Mouse (Mus musculus) gastrocnemius, postnatal 4 days (tissue): ENCODE data around the gene Zc3h18. TPM values are rescaled to one million over a fixed set of nuclear protein-coding genes. Genes with fewer than 3 reads are reported as not detected.

ENCODE experiments used
- DNase-seq, 2 experiments: peaks; one replicate each; pipeline ENCODE4 v3.0.0; 2021 to 2022; ENCODE audit warnings: low spot score in 2 of 2, mixed read lengths in 2 of 2
- total RNA-seq, 2 experiments: library from RNA; stranded (reverse); gene quantifications; 2 replicates each; pipeline ENCODE4 v1.2.3; 2021

Gene Zc3h18
- total RNA-seq, 2 experiments from 2014 or later, result 37.2 to 42.8 TPM

DNA sequence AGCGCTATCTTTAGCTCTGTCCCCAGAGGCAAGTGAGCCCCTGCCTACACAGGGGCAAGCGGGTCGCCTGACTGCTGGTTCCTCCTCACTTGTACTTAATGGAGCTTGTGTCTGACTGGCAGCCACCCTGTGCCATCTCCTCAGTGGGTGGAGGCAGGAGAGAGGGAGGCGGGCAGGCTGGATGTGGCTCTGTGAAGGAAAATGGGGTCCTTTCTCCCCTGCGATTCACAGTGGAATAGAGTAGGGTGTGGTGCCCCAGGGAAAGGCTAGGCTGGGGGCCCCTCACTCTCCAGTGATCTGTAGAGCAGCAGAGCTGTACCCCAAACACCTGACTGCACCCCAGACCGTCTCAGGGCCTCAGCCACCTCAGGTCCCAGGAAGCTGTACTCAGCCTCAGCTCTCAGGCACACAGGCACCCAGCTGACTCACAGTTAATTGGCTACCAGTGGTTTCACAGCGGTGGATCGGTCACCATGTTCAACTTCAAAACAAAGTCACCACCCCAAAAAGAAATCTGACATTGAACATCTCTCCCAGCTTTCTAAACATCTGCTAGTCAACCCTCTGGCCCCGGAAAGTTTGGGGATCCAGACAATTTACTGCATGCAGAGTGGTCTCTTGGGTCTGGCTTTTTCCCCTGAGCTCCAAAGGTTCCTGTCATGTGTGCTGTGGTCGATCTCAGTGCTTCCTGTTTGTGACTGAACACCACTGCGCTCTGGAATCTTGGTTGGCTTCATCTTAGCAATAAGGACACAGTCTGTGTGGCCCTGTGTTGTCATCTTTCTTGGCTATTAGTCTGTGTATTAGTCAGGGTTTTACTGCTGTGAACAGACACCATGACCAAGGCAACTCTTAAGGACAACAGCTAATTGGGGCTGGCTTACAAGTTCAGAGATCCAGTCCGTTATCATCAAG, 31.0 kb upstream of the Zc3h18 start:
- DNase-seq, result no peak

DNA sequence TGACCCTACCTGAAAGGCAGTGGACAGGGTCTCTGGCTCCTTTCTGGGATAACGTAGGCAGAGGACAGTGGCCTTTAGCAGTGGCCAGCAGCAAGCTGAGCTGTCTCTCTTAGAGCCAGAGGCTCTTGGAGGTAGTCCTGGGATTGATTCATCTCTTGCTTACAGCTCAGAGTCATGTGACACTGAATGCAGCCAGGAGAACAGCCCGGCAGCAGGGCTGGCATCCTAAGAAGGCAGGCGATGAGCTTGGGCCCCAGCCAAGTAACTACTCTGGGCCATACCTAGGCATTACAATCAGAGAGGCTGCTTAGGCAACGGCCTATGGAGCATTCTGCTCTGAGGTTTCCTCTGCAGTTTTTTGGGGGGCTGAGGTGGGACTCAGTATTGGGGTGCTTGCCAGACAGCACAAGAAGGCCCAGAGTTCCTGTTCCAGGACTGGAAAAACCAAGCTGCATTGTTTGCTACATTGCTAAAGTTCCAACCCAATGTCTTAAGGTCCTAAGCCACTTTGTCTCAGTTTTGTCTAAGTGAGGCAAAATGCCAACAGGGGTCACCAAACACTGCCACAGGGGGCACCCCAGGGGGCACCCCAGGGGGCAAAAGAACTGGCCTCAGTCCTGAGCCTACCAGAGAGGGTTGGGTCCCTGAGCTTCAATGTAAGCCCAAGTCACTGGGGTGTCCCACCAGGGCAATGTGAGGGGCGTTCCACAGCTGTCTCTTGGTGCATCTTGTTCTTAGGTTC, 28.4 kb upstream of the Zc3h18 start:
- no peak for DNase-seq

DNA sequence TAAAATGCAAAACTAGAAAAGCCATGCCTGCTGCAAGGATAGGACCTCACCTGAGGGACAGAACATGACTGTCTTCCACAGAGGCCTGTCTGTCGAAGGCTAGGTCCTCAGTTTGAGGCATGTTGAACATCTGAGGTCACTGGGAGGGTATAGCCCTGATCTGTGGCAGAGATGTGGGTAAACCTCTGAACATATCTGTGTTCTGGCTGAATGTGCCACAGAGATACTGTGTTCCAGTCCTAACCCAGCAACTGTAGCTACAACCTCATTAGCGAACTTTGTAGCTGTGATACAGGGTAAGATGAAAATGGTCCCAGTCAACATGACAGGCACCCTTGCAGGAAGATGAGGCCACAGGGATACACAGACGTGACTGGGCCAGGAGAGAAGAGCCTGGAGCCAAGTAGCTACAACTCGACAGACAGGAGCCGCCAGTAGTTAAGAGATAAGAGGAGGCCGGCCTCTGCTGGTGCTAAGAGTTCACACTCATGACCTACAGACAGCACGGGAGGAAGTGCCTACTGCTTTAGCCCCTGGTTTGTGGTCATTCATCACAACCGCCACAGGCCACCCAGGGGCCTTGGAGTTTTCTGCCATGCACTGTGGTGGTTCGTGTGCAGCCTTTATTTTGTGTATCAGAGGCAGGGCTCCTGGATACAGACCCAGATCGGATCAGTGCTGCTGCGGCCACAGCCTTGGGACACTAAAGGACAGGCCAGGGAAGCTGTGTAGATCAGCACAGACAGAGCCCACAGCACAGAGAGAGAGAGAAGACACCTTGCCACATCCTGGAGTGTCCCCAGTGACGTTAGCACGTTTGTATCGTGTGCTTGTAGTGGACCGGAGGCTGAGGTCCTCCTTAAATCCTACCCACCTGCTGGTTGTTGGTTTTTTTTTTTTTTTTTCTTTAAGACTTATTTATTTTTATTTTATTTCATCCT, 26.8 kb upstream of the Zc3h18 start:
- no peak for DNase-seq

DNA sequence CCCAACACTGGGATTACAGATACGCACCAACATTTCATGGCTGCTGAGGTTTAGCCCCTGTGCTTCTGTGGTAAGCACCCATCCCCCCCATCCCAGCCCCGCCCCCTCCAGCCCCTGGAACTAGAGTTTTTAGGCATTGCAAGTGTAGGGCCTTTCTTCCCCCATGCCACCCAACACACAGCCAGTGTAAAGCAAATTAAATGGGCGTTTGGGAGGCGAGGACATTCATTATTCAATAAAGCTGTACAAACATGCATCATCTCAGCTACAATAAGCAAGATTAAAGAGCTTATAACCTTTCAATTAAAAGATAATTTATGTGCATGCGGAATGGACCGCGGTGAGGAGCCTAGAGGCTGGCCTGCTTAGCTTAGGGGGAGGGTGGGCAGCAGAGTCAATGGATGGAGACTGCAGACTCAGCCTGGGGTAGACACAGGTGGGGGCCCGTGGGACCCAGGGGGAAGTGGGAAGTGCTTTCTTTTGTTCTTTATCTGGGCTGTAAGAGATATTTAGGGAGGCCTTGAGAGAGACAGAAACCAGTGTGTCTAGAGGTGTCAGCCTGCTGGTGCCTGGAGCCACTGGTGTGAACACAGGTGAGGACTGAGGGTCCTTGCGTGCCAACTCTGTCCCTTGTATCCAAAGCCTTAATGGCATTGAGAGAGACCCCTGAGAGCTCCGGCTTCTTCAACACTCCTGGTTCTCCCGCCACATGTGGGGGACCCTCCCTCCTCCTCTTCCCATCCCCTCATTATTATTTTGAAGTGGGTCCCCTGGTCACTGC, 25.9 kb upstream of the Zc3h18 start:
- no peak for DNase-seq

DNA sequence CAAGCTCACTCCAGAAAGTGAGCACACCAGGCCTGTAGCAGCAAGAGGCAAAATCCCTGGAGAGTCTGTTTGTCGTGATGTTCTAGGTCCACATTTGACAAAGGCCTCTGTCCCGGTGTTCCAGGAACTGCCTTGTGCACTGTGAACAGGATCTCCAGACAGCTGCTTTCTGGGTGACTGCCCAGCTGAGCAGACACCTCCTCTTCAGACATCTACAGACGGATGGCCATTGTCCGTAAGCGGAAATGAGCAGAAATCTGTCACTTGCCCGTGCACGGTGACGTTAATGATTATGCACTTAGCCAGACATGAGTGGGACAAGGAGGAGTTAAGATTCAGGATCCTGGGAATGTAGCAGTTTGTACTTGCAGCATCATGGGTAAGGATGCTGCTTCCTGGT, 22.3 kb upstream of the Zc3h18 start:
- no peak for DNase-seq

DNA sequence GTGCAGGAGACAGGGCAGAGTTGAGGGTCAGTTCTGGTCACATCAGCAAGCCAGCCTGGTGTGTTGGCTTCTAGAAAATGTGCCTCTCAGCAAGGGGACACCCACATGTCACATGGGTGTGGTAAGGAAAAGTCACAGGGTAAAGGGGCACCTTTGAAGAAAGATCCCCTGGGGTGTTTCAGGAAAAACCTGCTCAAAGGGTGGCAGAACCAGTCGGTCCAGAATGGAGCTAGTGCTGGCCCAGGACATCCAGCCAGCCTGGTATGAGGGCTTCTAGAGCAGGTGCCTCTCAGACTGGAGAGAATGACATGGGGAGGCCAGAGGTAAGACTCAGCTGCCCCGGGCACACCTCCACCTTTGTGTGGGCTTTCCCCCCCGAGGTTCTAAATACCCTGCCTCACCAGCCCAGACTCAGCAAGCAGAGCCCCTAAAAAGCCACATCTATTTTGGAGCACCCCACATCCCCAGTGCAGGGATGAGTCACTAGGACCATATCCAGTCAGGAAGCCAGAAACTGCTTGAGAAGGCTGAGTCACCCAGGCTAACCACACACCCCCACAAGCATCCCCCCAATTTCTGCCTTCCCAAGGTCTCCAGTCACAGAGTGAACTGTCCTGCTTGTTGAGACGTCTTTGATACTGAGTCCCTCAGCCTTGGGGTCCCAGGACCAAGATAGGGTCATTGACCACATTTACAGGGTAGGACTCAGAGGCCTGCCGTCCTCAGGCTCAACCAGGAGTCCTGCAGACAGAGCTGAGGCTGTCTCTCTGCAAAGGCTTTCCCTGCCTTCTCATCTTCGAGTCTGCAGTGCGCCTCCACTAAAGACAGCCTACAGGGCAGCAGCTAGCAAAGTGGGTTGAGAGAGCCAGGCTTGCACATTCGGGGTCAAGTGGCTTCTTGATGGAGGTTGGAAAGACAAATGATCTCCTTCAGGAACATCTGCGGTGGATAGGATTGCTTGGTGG, 20.5 kb upstream of the Zc3h18 start:
- no peak for DNase-seq

DNA sequence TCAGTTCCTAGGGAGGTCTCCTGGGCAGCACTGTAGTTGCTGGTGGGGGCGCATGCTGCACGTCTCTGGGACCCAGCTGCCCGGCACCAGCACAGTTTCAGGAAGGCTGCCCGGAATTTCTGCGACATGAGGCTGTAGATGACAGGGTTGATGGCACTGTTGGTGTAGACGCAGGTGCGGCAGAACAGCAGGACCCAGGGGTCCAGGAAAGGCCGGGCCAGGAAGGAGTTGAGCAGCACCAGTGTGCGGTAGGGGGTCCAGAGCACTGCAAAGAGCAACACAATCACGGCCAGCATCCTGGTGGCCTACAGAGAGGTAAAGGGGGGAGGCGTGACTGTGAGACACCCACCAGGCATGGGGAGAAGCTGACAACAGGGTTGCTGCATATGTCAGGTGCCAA, 19.2 kb upstream of the Zc3h18 start:
- no peak for DNase-seq

DNA sequence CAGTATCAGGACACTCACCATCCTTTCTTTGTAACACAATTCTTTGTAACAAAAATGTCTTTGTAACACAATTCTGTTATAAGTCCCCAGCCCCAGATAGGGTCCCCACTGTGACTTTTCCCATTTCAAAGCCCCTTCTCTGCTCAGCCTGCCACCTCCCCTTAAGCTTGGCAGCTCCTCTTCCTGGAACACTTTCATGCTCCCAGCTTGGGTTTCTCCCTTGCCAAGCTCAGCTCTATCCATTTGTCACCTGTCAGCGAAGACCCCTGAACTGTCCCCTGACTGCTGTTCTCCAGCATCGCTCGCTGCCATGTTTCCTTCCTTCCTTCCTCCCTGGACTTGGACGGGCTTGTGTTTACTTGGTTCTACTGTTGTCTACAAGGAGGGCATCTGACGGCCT, 18.8 kb upstream of the Zc3h18 start:
- no peak for DNase-seq

DNA sequence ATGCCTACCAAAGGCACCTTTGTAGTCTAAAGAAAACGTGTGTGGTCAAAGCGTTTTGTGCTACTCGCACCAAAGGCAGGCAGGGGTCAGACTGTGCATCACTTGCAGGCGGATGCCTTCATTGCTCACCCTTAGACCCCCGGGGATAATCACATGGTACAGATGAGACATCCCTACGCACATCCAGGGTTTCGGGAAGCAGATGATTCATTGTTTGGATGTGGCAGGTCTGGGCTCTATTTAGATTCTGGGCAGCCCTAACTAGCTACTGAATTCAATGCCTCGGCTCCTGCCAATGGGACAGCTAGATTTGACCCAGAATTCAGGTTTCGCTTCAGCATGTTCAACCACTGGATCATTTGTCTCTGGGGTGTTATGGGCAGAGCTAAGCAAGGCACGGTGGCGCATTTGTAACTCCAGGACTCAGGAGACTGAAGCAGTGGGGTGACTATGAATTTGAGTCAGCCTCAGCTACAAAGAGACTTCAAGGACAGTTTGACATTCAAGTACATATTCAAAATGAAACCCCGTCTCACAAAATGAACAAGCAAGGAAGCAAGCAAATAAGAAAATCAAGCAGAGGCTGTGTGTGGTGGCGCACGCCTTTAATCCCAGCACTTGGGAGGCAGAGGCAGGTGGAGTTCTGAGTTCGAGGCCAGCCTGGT, 17.2 kb upstream of the Zc3h18 start:
- DNase-seq, result no peak

DNA sequence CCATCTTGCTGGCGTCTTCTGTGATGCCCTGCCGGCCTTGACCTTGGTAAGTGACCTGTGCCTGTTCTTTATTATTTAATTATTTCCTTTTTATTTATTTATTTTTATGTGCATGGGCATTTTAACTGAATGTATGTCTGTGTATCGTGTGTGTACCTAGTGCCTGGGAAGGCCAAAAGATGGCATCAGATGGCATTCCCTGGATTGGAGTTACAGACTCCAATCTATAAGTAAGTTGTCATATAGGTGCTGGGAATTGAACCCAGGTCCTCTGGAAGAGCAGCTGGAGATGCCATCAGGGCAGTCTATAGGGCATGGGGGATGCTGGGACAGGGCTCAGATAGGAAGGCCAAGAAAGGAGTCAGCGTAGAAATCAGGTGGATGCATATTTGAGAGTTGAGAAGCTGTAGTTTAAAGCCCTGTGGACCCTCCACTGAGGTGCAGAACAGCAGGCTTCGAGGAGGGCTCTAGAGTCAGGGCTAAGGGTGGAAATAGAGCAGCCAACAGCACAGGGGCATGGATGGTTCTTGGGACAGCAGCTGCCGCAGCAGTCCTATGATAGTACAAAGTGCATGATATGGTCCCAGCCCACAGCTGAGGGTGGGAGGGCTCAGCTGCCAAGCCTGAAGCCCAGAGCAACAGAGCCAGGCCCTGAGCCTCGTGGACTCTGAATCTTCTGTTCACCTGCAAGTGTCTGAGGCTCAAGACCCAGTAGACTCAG, 15.6 kb upstream of the Zc3h18 start, which contains the start of gene Trhr2:
Gene Trhr2 (minus strand): TSS at position 51 of the 721 bp plus-strand sequence.
- DNase-seq, result no peak

DNA sequence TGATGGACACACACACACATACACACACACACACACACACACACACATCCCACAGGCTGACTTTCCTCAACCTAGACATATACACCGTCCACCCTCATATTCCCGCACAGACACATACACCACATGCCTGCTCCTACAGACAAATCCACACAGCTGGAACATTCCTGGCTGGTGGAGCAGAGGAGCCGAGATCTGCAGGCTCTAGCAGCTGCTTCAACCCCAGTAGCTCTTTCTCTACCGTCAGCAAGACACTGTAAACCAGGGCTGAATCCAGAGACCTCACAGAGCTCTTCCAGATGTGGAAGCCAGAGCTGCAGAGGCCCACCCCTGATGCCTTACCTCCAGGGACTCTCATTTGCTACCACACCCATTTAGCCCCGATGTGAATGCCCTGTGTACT, 14.1 kb upstream of the Zc3h18 start:
- no peak for DNase-seq

DNA sequence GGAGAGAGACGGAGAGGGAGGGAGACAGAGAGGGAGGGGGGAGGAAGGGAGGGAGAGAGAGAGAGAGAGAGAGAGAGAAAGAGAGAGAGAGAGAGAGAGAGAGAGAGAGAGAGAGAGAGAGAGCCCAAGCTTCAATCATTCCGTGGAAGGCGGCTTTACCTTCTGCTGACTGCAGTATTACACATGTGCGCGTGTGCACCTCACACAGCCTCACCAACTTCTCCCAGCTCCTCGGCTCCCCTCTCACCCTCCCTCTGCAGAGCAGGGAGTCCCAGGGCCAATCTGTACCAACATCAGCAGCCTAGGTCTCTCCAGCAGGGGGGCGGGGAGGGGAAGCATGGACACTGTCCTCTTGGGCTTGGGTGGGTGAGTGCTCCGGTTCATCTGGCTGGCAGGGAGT, 13.4 kb upstream of the Zc3h18 start:
- no peak for DNase-seq

DNA sequence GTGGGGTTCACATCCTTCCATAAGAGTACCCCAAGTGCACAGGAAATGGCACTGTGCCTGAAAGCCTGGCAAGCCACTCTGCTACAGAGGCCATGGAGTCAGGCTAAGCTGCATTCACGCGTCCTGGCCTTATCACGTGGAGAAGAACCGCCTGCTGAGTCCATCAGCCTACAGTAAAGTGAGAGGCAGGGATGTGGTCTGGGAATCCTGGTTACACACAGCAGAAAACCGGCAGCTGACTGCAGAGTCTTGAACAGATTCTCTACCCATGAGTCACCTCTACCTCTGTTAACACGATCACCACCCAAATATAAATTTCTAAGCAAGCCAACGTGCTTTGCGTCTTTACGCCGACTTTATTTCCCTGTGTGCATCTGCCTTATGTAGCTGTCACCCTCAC, 7.9 kb upstream of the Zc3h18 start:
- DNase-seq, result no peak

DNA sequence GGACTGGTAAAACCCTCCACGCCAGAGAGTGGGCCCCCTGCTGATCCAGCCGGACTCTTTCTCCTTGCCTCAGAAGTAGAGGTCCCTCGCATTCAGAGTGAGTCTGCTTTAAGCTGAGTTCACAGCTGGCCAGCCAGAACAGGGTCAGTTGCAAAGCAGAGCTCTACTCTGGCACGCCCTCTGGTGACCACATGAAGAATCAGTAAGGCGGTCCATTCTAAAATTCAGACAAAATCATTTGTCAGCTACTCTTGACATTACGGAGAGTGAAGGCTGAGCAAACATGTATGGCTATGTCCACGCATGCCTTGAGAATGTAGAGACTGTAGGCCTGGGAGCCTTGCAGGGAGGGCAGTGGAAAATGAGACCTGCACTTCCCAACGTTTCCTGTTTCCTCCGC, 6.7 kb upstream of the Zc3h18 start:
- DNase-seq, result peak in 1 of 2 experiments; percentile 80

DNA sequence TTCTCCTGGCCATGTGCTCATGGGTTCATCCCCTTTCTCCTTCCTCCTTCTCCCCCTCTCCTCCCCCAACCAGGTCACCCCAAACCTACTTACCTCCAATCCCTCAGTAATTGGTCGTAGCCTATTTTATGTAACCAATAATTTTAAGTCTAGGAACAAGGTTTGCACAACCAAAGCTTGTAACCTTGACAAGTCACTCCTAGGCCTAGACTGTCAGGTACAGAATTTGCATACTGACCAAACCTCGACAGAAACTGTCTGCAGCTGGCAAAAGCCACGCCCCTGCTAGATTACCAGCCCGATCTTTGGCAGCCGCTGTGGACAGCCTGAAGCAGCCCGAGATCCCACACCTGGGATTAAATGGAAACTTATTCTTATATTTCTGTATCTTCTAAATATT, 4.7 kb upstream of the Zc3h18 start:
- no peak for DNase-seq

DNA sequence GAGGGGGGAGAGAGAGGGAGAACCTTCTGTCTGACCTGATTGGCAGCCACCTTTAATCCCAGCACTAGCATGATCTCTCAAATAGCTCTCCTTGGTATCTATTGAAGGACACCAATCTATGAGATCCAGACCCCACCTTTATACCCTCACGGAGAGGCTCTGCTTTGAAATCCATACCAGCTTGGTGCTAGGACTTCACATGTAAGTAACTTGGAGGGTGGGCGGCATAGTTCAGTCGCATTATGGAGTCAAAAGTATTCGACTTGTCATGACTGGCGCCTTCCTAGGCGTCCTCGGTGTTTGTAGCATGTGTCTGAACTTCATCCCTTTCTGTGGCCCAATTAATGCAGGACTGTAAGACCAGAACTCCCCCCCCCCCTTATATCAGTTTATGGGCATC, 1.1 kb upstream of the Zc3h18 start:
- no peak for DNase-seq

DNA sequence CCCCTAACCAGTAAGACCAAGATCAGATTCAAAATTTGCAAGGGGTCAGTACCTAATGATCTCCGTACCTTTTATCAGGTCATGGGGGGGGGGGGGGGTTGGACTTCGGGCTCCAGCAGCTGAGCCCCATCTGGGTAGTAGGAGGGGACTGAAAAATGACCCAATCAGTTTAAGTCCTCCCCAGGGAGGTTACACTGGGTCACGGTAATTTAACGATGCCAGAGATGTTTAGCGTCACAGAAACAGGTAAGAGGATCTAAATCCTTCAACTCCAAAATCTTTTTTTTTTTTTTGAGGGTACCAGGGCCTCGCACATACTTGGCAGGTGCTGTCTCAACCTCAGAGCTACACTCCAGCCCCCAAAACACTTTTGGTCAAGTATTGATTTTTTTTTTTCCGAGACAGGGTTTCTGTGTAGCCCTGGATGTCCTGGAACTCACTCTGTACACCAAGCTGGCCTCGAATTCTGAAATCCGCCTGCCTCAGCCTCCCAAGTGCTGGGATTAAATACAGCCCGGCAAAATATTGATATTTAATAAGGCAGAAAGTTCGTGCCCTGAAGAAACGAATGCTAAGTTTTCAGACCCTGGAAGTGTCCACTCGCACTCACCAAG, 551 bp upstream of the Zc3h18 start:
- DNase-seq, result no peak

DNA sequence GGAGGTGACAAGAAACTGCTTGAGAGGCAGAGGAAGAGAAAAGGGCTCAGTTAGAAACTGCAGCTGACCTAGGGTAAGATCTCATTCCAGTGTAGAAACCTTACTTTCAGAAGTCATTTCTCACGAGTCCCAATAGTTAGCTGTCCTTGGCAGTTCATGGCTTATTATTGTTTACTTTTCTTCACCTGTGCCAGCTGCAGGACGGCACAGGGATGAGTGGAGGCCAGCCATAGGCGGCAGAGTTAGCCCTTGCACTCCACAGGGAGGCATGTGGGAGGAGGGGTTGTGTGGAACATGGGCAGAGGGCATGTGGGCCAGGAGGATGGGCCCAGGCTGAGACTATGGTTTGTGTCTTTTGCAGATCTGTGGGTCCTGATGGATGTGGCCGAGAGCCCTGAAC, 6.6 kb downstream of the Zc3h18 start:
- no peak for DNase-seq
